Mouse (Mus musculus): ENCODE data around the gene Slc27a4. TPM values are rescaled to one million over a fixed set of nuclear protein-coding genes. Genes with fewer than 3 reads are reported as not detected.

The Slc27a4 gene
- polyA plus RNA-seq, 1 experiment from 2014 or later, result 11.2 TPM

DNA sequence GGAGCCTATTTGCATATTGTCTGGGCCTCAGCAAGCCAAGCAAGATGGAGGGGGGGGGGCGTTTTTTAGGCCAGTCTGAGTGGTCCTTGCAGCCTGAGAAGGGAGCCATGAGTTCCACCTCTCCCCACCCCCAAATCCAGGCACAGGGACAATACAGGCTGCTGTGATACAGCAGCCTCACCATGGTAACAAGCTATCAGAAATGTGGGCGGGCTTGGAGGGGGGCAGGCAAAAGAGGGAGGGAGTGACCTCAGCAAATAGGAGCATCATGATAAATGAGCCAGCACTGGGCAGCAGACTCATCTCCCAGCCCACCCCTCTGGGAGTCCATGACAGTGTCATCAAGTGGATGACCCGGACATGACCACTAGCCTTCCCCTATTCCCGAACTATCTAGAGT is 37.0 kb downstream of the Slc27a4 start:
- Histone ChIP-seq H3K36me3 (ENCODE audit: inconsistent target) (peaks cover 52% of the 10 kb centered on the region), H3K27ac (no peak overlapping the region), H3K79me2 (ENCODE audit: inconsistent target) (peaks cover 49% of the 10 kb centered on the region; the same call in 1 of the 2 replicates), H3K4me3 (ENCODE audit: inconsistent target) (no peak overlapping the region)
- 89% methylated on average over 4 of the region's 4 CpGs for WGBS (ENCODE audit: missing documents)

DNA sequence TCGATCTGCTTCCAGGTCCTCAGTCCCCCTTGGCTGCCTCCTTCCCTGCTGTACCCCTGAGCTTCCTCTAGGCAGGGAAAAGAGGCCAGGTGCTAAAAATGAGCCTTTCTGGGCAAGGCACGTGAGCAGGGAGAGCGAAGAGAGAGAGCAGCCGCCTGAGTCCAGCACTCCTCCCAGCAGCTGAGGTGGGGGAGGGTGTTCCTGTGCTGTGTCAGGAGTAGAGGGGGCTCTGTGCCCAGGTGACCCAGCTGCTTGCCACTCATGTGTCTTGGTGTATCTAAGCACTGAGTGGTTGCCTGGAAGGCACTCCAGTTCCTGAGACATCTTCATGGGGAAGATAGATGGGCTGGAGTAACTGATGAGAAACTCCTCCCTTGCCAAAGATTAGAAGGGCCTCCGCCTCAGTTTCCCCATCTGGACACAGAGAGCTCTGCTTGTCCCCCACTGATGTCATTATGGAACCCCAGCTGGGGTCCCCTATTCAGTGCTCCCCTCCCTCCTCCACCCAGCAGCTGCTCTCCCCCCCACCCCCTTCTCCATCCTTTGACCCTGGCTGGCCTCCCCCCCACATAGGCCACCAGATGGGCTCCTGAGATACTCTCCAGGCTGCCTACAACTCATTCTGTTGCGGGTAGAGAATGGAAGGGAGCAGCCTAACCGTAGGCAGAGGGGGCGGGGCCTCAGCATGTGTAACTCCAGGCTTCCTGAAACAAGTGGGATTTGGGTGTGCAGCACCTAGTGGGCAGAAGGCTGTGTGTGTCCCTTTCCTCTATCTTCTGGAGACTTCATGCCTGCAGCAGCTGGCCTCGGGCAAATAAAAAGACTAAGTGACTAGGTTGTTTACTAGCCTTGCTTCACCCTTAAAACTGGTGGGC is 41.0 kb downstream of the Slc27a4 start:
- Histone ChIP-seq H3K27ac (no peak overlapping the region), H3K4me3 (ENCODE audit: inconsistent target) (no peak overlapping the region), H3K36me3 (ENCODE audit: inconsistent target) (peaks cover 40% of the 10 kb centered on the region; the same call in 1 of the 2 replicates), H3K79me2 (ENCODE audit: inconsistent target) (peaks cover 10% of the 10 kb centered on the region; the same call in 1 of the 2 replicates)
- WGBS (ENCODE audit: missing documents), result 93% methylated on average over 9 of the region's 9 CpGs

DNA sequence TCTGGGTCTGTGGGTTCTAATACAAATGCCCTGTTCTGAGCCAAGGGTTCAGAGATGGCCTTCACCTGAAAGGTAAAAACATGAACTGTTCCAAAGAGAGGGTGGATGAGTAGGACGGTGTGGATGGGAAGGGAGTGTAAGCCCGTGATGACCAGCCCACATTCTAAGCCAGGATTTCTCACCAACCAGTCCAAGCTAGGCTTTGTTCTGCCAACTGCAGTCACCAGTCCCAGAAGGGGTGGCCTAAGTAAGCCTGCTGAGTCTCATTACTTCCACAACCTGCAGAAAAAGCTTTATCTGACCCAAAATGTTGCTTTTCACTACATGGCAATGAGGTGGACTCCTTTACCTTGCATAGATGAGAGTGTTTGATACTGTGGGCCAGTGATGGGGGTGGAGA is 41.7 kb downstream of the Slc27a4 start:
- 100% methylated on average over 2 of the region's 2 CpGs for whole genome bisulfite sequencing (ENCODE audit: missing documents)
- H3K27ac ChIP-seq, result no peak overlapping the region
- H3K36me3 ChIP-seq (ENCODE audit: inconsistent target), result peaks cover 33% of the 10 kb centered on the region; the same call in 1 of the 2 replicates
- H3K4me3 ChIP-seq (ENCODE audit: inconsistent target), result no peak overlapping the region
- peaks cover 3% of the 10 kb centered on the region; the same call in 1 of the 2 replicates for H3K79me2 ChIP-seq (ENCODE audit: inconsistent target)

DNA sequence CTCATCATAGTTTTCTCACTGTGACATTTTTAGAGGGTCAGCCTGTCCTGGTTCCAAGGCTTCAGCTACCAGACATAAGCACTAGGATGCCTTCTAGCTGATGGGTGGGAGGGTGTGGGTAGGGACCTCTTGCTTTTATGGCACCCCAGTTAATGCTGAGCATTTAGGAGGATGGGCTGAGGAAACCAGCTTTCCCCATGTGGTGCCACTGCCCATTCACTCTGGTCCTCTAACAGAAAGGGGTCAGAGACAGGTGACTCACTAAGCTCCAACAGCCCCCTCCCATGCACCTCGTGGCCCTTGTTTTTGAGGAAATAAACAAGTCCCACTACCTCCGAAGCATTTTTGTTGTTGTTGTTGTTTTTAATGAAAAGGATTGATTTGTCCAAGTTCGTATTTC is 42.2 kb downstream of the Slc27a4 start:
- H3K79me2 ChIP-seq (ENCODE audit: inconsistent target), result no peaks in the 10 kb centered on the region
- no peak overlapping the region for H3K27ac ChIP-seq
- WGBS (ENCODE audit: missing documents), result 93% methylated on average over 3 of the region's 3 CpGs
- no peak overlapping the region for H3K4me3 ChIP-seq (ENCODE audit: inconsistent target)
- H3K36me3 ChIP-seq (ENCODE audit: inconsistent target), result peaks cover 33% of the 10 kb centered on the region; the same call in 1 of the 2 replicates

DNA sequence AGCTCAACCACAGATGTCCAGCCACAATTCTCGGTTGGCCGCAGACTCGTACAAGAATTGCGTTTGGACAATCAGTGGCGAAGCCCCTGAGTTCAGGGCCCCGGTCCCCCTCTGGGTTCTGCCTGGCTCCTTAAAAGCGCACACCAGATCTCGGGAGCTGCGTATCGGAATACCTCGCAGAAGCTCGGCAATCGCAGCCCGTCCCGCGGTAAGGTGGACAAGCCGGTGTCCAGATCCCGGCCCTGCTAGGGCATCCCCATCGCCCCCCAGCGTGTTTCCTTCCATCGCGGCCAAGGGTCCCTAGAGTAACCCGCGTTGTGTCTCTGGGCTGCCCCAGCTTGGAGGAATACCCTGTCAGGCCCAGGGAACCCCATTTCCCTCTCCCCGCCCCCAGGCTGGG is 43.2 kb downstream of the Slc27a4 start:
- peaks cover 33% of the 10 kb centered on the region; the same call in 1 of the 2 replicates for H3K36me3 ChIP-seq (ENCODE audit: inconsistent target)
- WGBS (ENCODE audit: missing documents), result 78% methylated on average over 25 of the region's 25 CpGs
- no peak overlapping the region for H3K27ac ChIP-seq
- no peaks in the 10 kb centered on the region for H3K79me2 ChIP-seq (ENCODE audit: inconsistent target)
- H3K4me3 ChIP-seq (ENCODE audit: inconsistent target), result no peak overlapping the region

DNA sequence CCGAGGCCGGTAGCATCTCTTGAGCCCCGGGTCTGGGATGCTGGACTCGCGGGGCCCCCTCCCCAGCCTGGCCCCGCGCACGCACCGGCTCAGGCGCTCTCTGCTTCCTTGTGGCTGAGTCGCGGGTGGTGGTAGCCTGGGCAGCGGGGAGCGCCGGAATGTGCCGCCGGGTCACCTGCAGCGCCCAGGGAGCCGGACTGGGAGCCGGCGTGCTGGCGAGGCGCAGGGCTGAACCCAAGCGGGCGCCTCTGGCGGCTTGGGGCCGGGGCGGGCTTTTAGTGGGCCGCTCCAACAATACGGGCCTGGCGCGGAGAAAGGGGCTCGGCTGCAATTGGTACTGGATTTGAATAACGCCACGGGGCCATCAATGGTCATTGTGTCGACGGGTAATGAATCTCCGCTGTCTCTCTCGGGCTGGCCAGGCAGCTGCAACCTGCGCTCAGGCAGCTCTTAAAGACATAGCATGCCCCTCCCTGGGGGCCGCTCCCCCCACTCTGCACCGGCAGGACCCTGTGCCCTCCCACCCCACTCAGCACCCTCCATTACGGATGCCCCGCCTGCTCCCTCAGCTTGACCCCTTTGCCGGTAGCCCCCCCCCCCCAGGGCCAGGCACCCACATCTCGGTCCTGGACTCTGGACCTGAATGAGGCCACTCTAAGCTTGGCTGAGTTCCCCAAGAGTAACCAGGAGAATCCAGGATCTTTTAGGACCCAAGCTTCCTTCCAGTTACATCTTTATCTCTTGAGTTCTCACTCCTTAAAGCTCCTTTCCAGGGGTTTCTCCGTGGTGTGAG is 43.8 kb downstream of the Slc27a4 start:
- H3K79me2 ChIP-seq (ENCODE audit: inconsistent target), result no peaks in the 10 kb centered on the region
- peaks cover 28% of the 10 kb centered on the region; the same call in 1 of the 2 replicates for H3K36me3 ChIP-seq (ENCODE audit: inconsistent target)
- 63% methylated on average over 39 of the region's 47 CpGs for WGBS (ENCODE audit: missing documents)
- no peak overlapping the region for H3K4me3 ChIP-seq (ENCODE audit: inconsistent target)
- H3K27ac ChIP-seq, result no peak overlapping the region

DNA sequence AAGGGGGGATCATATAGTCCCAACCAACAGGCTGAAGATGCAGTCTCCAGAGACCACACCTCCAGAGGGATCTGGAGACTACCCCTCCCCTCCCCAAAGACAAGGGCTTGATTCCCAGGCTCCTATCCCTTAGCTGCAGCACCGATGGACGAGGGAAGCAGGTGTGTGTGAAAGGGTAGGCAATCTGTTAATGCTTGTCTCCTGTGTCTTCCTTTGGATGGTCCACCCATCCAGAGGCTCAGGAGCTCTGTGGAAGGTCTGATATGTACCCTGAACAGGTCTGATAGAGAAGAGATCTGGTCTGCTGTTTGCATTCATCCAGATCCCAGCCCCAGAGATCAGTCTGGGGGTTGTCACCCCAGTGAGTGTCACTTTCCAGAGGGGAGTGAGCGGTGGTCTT is 44.5 kb downstream of the Slc27a4 start:
- no peak overlapping the region for H3K4me3 ChIP-seq (ENCODE audit: inconsistent target)
- H3K79me2 ChIP-seq (ENCODE audit: inconsistent target), result no peaks in the 10 kb centered on the region
- H3K27ac ChIP-seq, result no peak overlapping the region
- peaks cover 25% of the 10 kb centered on the region; the same call in 1 of the 2 replicates for H3K36me3 ChIP-seq (ENCODE audit: inconsistent target)
- WGBS (ENCODE audit: missing documents), result 84% methylated on average over 3 of the region's 3 CpGs

DNA sequence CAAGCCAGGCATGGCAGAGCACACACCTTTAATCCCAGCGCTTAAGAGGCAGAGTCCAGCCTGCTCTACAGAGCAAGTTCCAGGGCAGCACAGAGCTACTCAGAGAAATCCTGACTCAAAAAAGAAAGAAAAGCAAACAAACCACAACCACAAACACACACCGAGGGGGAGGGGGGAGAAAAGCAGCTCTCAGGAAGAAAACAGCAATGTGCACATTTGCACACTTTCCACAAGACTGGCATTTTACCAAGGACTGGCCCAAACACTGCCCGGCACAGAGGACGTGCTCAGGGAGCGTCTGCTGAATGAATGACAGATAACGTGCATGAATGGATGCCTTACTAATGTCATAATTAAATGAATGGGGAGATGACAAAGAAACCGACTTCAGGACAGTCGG is 46.6 kb downstream of the Slc27a4 start:
- Histone ChIP-seq H3K4me3 (ENCODE audit: inconsistent target) (no peak overlapping the region), H3K79me2 (ENCODE audit: inconsistent target) (no peaks in the 10 kb centered on the region), H3K27ac (no peak overlapping the region), H3K36me3 (ENCODE audit: inconsistent target) (peaks cover 4% of the 10 kb centered on the region; the same call in 1 of the 2 replicates)
- 43% methylated on average over 7 of the region's 8 CpGs for WGBS (ENCODE audit: missing documents)

DNA sequence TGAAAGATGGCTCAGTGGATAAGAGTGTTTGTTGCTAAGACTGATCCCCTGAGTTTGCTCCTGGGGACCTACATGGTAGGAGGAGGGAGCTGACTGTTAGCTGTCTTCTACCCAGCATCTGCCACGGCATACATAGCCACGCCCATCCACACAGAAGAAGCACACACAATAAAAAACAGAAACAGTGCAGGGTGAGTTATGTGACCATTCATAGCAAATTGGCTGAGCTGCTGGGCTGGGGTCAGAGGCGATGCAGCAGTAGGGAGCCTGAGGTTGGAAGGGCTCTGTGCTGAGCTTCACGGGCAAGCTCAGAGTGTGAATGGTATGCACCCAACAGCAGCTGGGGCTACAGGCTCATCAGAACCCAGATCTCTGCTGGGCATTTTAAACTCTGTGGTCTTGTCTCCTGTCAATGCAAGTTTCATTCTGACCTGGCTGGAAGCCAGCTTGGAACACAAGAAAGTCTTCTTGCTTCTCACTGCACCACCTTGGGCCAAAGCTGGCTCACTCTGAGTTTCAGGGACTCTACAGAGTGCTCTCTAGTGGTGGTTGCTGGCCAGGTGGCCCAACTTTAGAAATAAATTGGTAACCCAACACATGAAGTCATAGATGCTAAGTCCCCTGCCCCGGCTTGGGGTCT is 47.5 kb downstream of the Slc27a4 start:
- WGBS (ENCODE audit: missing documents), result 72% methylated on average over 5 of the region's 5 CpGs
- H3K27ac ChIP-seq, result no peak overlapping the region
- no peaks in the 10 kb centered on the region for H3K79me2 ChIP-seq (ENCODE audit: inconsistent target)
- H3K4me3 ChIP-seq (ENCODE audit: inconsistent target), result no peak overlapping the region
- no peaks in the 10 kb centered on the region for H3K36me3 ChIP-seq (ENCODE audit: inconsistent target)

DNA sequence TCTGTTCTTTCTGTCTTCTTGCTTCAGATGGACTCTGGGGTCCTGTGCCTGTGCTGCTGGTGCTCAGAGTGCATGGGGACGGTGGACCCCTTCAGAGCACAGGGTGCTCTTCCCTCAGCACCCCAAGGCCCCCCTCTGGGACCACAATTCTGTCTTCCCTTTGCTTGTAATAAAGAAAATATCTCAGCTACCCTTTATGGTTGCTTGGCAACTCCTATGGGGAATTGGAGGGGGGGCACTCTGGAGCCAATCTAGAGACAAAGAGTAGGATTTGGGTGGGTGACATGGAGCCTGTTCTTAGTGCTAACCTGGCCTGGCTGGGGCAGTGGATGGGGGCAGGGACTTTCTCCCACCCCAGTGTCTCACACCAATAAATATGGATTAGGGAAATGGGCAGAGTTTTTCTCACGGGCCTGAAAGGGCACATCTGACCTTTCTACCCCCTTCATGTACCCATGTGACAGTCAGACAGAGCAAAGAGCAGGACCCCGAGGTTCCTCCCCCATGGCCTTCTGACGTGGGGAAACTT is 50.6 kb downstream of the Slc27a4 start:
- no peak overlapping the region for H3K4me3 ChIP-seq (ENCODE audit: inconsistent target)
- WGBS (ENCODE audit: missing documents), result 61% methylated on average over 4 of the region's 4 CpGs

DNA sequence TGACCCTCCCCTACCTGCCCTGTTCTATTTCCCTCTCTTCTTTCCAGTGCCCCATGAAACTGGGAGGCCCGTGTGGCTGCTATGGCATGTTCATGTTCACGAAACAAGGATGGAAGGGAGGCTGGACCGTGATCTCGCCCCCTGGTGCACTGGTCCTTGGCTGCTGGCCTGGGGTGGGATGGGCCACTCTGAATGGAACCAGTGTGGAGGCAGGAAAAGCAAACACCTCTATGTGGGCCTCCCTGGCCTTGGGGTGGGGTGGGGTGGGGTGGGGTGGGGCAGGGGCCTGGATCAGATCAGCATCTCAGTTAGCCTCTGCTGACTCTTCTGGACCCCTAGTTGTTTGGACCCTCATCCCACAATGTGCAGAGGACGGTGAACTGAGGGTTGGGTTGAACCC is 51.3 kb downstream of the Slc27a4 start:
- no peak overlapping the region for H3K4me3 ChIP-seq (ENCODE audit: inconsistent target)
- H3K27ac ChIP-seq, result no peak overlapping the region
- H3K79me2 ChIP-seq (ENCODE audit: inconsistent target), result no peaks in the 10 kb centered on the region
- H3K36me3 ChIP-seq (ENCODE audit: inconsistent target), result no peaks in the 10 kb centered on the region
- 88% methylated on average over 5 of the region's 5 CpGs for WGBS (ENCODE audit: missing documents)

More for the DNA sequence above, 50.6 kb downstream of the Slc27a4 start:
- no peak overlapping the region for H3K27ac ChIP-seq
- H3K79me2 ChIP-seq (ENCODE audit: inconsistent target), result no peaks in the 10 kb centered on the region
- no peaks in the 10 kb centered on the region for H3K36me3 ChIP-seq (ENCODE audit: inconsistent target)

DNA sequence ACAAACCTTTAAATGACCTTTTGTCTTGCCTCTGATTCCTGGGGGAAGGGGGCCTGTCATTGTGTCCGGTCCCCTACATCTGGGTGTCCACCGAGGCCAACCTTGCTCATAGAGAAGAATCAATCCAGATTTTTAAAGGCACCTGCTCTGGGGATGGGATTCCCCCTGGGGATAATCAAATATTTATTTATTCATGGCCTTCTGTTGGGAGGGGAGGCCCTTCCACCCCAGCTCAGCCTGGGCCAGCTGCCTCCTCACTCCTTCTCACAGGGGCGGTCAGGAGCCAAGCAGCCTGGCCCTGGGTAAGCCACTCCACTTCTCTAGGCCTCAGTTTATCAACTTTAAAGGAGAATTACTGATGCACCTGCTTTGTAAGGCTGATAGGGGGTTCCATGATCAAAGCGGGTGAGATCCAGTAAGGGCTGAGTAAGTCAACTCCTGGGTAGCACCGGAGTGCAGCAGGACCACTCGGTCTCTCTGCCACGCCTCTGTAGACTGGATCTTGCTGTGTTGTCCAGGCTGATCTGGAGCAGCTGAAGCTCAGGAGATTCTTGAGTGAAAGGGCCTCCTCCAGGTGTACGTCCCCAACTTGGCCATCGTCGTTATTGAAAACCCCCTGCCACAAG is 53.3 kb downstream of the Slc27a4 start:
- Histone ChIP-seq H3K27ac (no peak overlapping the region), H3K36me3 (ENCODE audit: inconsistent target) (no peaks in the 10 kb centered on the region), H3K4me3 (ENCODE audit: inconsistent target) (no peak overlapping the region), H3K79me2 (ENCODE audit: inconsistent target) (no peaks in the 10 kb centered on the region)
- 89% methylated on average over 10 of the region's 10 CpGs for WGBS (ENCODE audit: missing documents)

DNA sequence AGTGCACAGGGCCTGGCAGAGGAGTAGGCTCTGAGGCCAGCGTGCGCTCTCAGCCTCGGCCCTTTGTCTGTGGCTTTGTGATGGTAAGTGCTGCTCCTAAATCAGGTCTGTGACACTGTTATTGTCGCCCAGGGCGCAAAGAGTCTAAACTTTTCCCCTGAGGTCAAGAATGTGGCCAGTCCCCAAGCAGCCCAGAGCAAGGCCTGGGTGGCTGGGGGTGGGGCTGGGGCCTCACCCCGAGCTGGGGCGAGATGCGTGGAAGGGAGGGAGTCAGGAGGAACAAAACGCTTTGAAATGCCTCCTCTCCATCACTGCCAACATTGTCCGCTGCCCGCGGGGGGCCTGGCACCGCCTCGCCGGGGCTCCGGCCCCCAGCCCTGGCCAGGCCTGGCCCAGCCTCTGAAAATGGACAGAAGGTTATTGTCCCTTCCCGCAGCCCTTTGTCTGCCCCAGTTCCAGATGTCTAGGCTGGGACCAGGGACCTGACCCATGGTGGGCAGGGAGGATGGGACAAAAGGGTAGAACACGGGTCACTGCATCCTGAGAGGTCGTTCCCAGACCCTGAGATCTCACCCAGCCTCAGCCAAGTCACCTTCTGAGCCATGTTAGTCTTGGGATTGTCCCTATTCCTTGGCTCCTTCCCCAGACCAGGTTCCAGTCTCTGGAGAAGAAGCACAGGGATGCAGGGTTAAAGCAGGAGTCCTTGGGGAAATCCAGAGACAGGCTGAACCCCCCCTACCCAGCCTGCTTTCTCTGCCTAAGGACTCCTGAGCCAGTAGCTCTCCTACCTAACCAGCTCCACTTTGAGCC is 54.2 kb downstream of the Slc27a4 start:
- 54% methylated on average over 19 of the region's 19 CpGs for WGBS (ENCODE audit: missing documents)
- no peaks in the 10 kb centered on the region for H3K36me3 ChIP-seq (ENCODE audit: inconsistent target)
- H3K4me3 ChIP-seq (ENCODE audit: inconsistent target), result no peak overlapping the region
- no peaks in the 10 kb centered on the region for H3K79me2 ChIP-seq (ENCODE audit: inconsistent target)
- H3K27ac ChIP-seq, result no peak overlapping the region
